In genomic region chr5:65937998-65938715, GRCm38 (mm10) we compare ENCODE assay signal across 8 mouse cellular contexts. TPM values are rescaled to one million over a fixed set of nuclear protein-coding genes. Genes with fewer than 3 reads are reported as not detected.
DNase-seq lines count a peak whose midpoint lies in the region; ATAC-seq lines count a peak whose summit lies in the region.

No protein-coding gene starts in this region.

- H3K4me2 ChIP-seq in hindbrain, embryonic 16.5 days (ENCODE audit: low read length), result no peak overlapping the region

- WGBS in hindbrain, embryonic 16.5 days, result 57% methylated on average over 9 of the region's 9 CpGs

- no peak overlapping the region for H3K27ac ChIP-seq in hindbrain, embryonic 16.5 days (ENCODE audit: low read depth, low read length)

- H3K27me3 ChIP-seq in hindbrain, embryonic 16.5 days (replicated peaks; ENCODE audit: control insufficient read depth, insufficient read depth, low read length), result no peaks in the 10 kb centered on the region

- peak; percentile 70; the same call in 1 of the 2 replicates for ATAC-seq in hindbrain, embryonic 16.5 days

- H3K4me3 ChIP-seq in hindbrain, embryonic 16.5 days (ENCODE audit: low read length), result no peak overlapping the region

- H3K36me3 ChIP-seq in hindbrain, embryonic 16.5 days (ENCODE audit: control insufficient read depth, insufficient read depth, low read length), result no peaks in the 10 kb centered on the region

- H3K4me1 ChIP-seq in hindbrain, embryonic 16.5 days (ENCODE audit: control insufficient read depth, insufficient read depth, low read depth, low read length), result no peaks in the 10 kb centered on the region

- no peaks in the 10 kb centered on the region for H3K9me3 ChIP-seq in hindbrain, embryonic 16.5 days (ENCODE audit: control insufficient read depth, low read length)

- DNase-seq in R1 (ENCODE audit: low read depth, low spot score), result peak; percentile 91
- DNase-seq in cerebellum, postnatal 25 days, result peak; percentile 60 to 81
- peak; percentile 84 for DNase-seq in gastrocnemius, adult 18-20 months (ENCODE audit: low spot score)
- peak; percentile 66 to 79 for DNase-seq in layer of hippocampus, postnatal 36 days
- peak; percentile 79 to 89 for DNase-seq in lung, postnatal 4 days
- peak; percentile 67 for DNase-seq in retina, postnatal 7 days (ENCODE audit: low read depth, low spot score)
- peak; percentile 90 for DNase-seq in thymus, postnatal 4 days

- no peak overlapping the region for H3K9ac ChIP-seq in hindbrain, embryonic 16.5 days (ENCODE audit: low read depth, low read length)

RNA-seq across cellular contexts. Expression of gene Chrna9, which starts 3.4 kb away (rescaled TPM):
- total RNA-seq in gastrocnemius, adult 18-20 months (2021), result 1 to 10 TPM; 1.9 to 8.2 TPM
- polyA plus RNA-seq in hindbrain, embryonic 16.5 days (2015; fragmentation: Nextera tagmentation; extraction: Ambion mirVana), result not detected in 2 replicates
- not detected for total RNA-seq in layer of hippocampus, postnatal 36 days (2021)
